ENCODE assay signal across 31 mouse cellular contexts in the genomic region with DNA sequence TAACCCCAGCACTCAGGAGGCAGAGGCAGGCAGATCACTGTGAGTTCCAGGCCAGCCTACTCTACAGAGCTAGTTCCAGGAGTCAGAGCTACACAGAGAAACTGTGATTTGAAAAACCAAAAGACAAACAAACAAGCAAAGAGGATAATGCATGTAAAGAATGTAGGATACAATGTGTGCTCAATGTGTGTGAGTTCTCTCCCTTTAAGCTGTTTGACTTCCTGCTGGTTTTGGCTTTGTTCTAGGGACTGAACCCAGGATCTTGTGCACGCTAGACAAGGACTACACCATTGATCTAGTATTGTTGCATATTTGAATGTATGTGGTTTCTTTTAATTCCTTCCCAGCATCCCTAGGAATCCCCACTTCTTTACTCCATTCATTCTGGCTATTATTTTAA. TPM values are rescaled to one million over a fixed set of nuclear protein-coding genes. Genes with fewer than 3 reads are reported as not detected.
"Had no signal": no experiment of that assay in that cellular context is flagged by ENCODE, and none has a peak within 500 bp of the region (broad histone marks: within the 10 kb centered on the region; RNA-seq: fewer than 3 reads in every experiment).

No protein-coding gene starts in this region.

- H3K4me3 ChIP-seq: limb, embryonic 10.5 days; limb, embryonic 12.5 days; limb, embryonic 13.5 days; limb, embryonic 15.5 days; liver, embryonic 12.5 days; liver, embryonic 13.5 days; liver, embryonic 15.5 days; lung, embryonic 15.5 days; megakaryocyte, embryonic 14.5 days; midbrain, embryonic 10.5 days; midbrain, embryonic 12.5 days; midbrain, embryonic 13.5 days; midbrain, embryonic 15.5 days; myocyte; neural tube, embryonic 12.5 days; neural tube, embryonic 13.5 days had no signal

- H3K4me2 ChIP-seq: limb, embryonic 12.5 days; limb, embryonic 13.5 days; limb, embryonic 15.5 days; liver, embryonic 11.5 days; liver, embryonic 12.5 days; liver, embryonic 13.5 days; liver, embryonic 15.5 days; lung, embryonic 14.5 days; lung, embryonic 15.5 days; midbrain, embryonic 12.5 days; midbrain, embryonic 13.5 days; midbrain, embryonic 15.5 days; neural tube, embryonic 12.5 days; neural tube, embryonic 13.5 days had no signal

- H3K4me1 ChIP-seq: limb, embryonic 12.5 days; limb, embryonic 15.5 days; liver, embryonic 12.5 days; liver, embryonic 13.5 days; liver, embryonic 15.5 days; lung, embryonic 15.5 days; megakaryocyte, embryonic 14.5 days; midbrain, embryonic 10.5 days; midbrain, embryonic 12.5 days; midbrain, embryonic 13.5 days; midbrain, embryonic 15.5 days; neural tube, embryonic 12.5 days; neural tube, embryonic 13.5 days had no signal

- H3K9ac ChIP-seq: limb, embryonic 12.5 days; limb, embryonic 13.5 days; limb, embryonic 15.5 days; liver, embryonic 12.5 days; liver, embryonic 13.5 days; liver, embryonic 14.5 days; liver, embryonic 15.5 days; liver, postnatal 0 days; lung, embryonic 14.5 days; lung, embryonic 15.5 days; midbrain, embryonic 12.5 days; midbrain, embryonic 13.5 days; midbrain, embryonic 15.5 days; neural tube, embryonic 12.5 days; neural tube, embryonic 13.5 days had no signal

- H3K27me3 ChIP-seq: limb, embryonic 12.5 days had no signal

- H3K36me3 ChIP-seq: limb, embryonic 13.5 days; limb, embryonic 15.5 days; liver, embryonic 12.5 days; liver, embryonic 13.5 days; liver, embryonic 15.5 days; lung, embryonic 15.5 days; midbrain, embryonic 10.5 days; midbrain, embryonic 12.5 days; midbrain, embryonic 13.5 days; midbrain, embryonic 15.5 days; neural tube, embryonic 12.5 days; neural tube, embryonic 13.5 days had no signal

- ATAC-seq: liver, embryonic 12.5 days; liver, postnatal 0 days; lung, postnatal 0 days; midbrain, embryonic 13.5 days; midbrain, embryonic 15.5 days; midbrain, embryonic 16.5 days had no signal

- H3K27ac ChIP-seq: limb, embryonic 10.5 days; limb, embryonic 12.5 days; limb, embryonic 13.5 days; limb, embryonic 15.5 days; liver, embryonic 12.5 days; liver, embryonic 13.5 days; liver, embryonic 14.5 days; liver, embryonic 15.5 days; lung, embryonic 15.5 days; macrophage; midbrain, embryonic 10.5 days; midbrain, embryonic 12.5 days; midbrain, embryonic 13.5 days; midbrain, embryonic 15.5 days; neural tube, embryonic 12.5 days; neural tube, embryonic 13.5 days had no signal

- H3K9me3 ChIP-seq: limb, embryonic 10.5 days; limb, embryonic 12.5 days; limb, embryonic 13.5 days; limb, embryonic 15.5 days; liver, embryonic 12.5 days; liver, embryonic 13.5 days; liver, embryonic 15.5 days; lung, embryonic 15.5 days; megakaryocyte, embryonic 14.5 days; midbrain, embryonic 10.5 days; midbrain, embryonic 12.5 days; midbrain, embryonic 13.5 days; midbrain, embryonic 15.5 days; neural tube, embryonic 12.5 days; neural tube, embryonic 13.5 days had no signal

- DNase-seq: left cerebral cortex, postnatal 4 days; liver; liver, embryonic 13.5 days; liver, postnatal 0 days; lung, adult 2 months; lung, embryonic 14.5 days; lung, postnatal 10 days; lung, postnatal 14 days; lung, postnatal 36 days; lung, postnatal 4 days had no signal

RNA-seq across cellular contexts. Expression of a gene that starts 14.3 kb away (rescaled TPM):
- polyA plus RNA-seq: macrophage; midbrain, embryonic 10.5 days; midbrain, embryonic 12.5 days; midbrain, embryonic 13.5 days; midbrain, embryonic 15.5 days; midbrain, embryonic 16.5 days; midbrain, postnatal 0 days; myocyte had no signal
